Mouse (Mus musculus): ENCODE measurements around the gene Olfr986.

Olfr986 gene

GRCm38 (mm10) chr9:40235220-40235619, 54.5 kb downstream of the Olfr986 start:
- DNase-seq: no peak

Data from thymus, adult 18-20 months (tissue).